Mouse (Mus musculus): ENCODE results near the gene Defb25.

The Defb25 gene

DNA sequence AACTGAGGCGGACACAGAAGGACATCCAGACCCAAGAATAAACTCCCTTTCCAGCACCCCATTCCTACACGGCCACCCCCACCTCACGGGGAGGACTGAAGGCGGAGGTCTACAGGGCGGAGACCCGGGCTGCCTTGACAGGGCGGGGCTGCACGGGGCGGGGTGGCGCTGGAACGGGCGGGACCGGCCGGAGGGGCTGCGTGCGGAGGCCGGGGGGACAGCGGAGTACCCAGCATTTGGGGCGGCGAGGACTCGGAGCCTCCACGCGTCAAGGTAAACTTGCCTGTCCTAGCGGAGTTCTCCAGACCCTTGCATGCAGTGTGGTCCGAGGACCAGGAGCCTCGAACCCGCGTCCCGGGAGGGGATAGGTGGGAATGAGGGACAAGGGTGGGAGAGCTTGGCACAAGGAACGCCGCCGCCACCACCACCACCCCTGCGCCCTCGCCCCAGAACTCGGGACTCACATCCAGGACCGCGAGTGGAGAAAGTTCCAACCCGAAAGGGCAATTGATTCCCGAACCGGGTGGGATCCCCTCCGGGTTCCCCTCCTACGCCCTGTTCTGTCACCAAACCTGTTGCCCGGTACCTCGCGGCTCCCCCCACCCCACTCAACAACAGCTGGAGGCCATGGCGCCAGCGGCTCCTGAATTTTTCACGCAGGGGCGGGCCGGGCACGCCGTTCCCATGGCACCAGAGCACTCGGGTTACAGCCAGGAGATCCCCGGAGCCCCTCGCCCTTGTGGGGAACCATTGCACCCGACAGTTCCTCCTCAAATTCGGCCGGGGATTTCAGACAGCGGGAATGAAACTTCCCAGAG, 4.1 kb upstream of the Defb25 start, which contains the start of gene Rem1:
TSS of gene Rem1 (plus strand) at position 178 of the 818 bp plus-strand sequence.
- peak; percentile 41 to 66 for DNase-seq

DNA sequence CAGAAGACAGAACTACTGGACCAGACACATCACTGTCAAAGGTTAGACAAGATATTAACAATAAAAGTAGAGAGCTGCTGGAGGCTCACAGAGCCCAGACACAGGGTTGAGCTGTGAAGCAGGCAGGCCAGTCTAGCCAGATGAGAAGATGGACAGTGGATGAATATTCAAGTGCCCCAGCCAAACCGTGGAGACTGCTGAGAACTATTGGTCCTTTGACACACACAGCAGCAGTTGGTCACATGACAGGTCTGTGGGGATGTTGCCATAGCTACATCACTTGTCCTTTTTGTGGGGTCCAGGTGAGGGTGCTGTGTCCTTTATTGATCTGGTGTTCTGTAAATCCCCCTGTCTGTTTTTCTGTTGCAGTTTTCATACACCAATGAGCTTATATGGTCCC, 2.4 kb upstream of the Defb25 start:
- DNase-seq = no peak

DNA sequence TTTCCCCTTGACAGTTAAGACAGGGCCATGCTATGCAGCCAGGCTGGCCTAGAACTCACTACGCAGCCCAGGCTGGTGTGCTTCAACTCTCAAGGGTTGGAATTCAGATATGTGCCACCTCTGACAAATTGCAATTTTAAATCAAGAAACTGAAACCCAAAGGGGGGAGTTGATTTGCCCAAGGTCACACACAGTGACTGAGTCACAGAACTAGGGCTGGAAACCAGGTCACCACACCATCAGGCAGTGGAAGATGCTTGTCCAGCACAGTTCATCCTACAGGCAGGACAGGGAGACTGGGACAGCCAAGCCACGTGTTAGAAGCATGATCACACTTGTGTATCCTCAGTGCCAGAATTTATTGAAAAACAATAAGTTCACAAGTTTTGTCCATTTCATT, 1.7 kb upstream of the Defb25 start:
- DNase-seq = no peak

DNA sequence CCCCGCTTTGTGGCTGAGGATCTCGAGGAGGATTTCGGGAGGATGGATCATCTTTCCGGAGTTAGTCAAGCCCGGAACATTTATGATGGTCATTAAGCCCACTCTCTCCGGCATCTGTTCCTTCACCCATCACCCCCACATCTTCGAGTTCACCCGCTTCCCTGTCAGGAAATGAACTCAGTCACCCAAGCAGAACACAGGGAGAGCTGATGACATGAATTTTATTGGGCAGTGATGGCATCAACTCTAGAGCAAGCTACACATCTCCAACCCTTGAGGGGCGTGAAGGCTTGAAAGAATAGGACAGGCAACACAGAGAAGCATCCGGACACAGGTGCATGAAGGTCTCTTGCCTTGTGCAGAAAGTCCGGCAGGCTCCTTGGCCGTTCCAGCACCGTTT, 702 bp downstream of the Defb25 start:
- DNase-seq = no peak

DNA sequence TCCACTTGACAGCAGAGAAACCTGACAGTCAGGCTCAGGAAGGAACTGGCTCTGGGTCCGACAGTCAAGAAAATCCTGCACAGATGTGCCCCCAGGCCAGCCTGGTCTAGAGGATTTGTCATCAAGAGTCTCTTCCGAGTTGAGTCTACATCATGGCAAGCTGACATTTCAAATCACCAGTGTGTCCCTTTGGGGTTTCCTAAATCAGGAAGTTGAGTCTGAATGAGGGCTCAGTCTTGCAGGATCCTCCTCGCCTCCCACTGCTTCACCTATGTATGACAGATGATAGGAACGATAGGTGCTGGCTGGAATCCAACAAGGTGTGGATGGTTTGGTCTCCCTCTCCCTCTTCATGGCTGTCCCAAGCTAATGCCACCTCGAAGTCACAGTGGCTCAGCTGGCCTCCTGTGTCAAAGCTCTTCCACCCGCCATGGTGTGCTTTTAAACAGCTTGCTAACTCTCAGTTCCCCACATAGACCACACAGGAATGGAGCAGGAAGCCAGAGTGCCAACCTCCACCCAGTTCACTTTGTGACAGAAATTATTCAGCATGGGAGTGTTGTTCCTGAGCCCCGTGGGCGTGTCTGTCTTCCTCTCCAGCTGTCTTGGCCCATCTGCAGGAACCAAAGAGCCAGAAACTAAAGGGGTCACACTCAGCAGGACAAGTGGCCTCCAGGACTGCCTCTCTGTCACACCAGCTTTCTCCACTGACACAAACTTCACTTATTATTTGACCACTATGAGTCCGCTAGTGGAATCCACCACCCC, 2.3 kb downstream of the Defb25 start:
- peak in 1 of 2 experiments; percentile 61 for DNase-seq

DNA sequence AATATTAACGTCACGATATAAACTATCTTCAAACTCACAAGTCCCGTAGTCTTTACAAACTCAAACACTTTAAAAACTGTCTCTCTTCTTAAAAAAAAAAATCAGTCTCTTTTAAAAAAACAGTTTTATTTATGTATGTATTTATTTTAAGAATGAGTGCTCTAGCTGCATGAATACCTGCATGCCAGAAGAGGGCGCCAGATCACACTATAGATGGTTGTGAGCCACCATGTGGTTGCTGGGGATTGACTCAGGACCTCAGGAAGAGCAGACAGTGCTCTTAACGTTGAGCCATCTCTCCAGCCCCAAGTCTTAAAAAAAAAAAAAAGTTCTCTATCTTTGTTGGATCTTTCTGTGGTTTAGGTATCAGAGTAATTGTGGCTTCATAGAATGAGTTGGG, 5.5 kb downstream of the Defb25 start:
- peak in 1 of 2 experiments; percentile 37 for DNase-seq

DNA sequence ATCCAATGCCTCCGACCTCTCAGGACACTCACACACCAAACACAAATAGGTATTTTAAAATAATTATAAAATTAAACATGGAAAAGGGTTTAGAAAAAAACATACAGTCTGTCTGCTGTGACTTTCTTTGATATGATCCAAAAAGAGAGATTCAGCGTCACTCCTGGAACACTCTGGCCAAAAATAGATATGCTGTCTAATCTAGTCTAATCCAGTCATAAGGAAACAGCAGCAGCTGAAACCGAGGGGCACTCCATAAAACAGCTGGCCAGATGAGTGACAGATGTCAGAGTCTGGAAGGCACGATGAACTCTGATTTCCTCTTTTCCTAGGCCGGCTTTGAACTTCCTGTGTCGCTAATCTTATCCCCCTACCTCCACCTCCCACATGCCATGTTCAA, 6.4 kb downstream of the Defb25 start:
- no peak for DNase-seq

DNA sequence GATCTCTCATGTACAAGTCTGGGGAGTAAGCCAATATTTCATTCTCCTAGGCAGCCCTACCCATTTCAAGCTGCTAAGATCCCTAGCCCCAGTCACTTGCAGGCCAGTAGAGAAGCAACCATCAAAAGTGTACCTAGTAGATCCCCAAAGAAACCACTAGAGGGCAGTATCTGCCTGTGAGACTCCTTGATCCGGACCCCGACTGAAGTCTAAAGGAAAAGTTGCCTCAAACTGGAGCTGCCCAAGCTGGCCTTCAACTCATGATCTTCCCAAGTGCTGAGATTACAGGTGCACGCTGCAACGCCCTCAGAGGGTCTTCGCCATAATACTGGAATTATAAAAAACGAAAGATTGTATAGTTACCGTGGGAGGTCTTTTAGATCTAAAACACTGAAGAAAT, 7.3 kb downstream of the Defb25 start:
- DNase-seq = peak; percentile 49 to 65

DNA sequence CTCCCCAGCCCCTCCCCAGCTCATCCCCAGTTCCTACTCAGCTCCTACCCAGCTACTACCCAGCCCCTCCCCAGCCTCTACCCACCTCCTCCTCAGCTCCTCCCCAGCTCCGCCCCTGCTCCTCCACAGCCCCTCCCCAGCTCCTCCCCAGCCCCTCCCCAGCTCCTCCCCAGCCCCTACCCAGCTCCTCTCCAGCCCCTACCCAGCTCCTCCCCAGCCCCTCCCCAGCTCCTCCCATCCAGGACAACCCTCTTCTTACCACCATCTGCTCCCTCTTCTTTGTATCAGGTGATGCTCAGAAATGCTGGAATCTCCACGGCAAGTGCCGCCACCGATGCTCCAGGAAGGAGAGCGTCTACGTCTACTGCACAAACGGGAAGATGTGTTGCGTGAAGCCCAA, 10.7 kb downstream of the Defb25 start:
- no peak for DNase-seq

DNA sequence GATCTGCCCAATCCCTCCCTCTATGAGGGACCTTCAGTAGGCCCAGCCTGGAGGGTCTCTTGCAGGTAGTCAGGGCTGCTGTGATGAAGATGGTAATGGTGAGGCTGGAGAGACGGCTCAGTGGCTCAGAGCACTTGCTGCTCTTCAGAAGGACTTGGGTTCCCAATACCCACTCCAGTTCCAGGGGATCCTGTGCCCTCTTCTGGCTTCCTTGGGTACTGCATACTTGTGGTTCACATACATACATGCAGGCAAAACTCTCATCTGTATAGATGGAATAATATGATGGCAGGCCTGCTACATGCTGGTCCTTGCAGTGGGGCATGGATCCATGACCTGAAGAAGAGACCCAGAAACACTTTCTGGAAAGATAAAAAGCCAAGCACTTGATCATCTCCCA, 14.1 kb downstream of the Defb25 start:
- DNase-seq = no peak

DNA sequence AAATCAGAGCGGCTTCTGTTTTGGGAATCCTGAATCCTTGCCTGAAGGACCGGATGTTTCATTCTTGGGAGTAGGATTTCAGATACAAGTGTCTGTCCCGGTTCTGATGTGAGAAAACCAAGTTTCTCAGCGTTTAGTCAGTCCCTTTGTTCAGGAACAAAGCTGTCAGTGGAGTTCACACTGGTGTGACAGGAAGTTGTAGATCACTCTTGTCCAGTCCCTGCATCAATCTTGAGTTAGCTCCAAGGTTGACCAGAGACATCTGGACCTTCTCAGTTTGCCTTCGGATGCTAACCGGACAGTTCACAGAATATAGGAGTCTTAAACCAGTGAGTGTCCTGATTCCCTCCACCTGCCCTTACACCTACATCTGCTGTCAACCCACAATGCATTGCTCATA, 15.1 kb downstream of the Defb25 start:
- no peak for DNase-seq

DNA sequence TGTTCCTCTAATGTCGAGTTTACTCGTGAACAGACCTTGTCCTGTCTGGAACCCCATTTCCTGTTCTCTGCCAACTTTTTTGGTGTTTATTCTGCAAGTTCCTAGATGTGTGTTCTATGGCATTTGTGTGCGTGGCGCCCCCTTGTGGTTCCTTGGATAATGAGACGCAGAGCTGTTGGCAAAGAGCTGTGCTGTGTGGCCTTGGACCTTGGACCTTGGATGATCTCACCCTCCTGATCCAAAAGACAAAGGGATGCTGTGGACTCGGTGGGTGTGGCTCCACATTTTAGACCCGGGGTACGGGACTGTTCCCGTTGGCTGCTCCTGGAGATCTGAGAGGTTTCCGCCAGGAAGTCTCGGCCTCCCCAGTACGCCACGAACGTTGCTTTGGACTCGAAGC, 18.8 kb downstream of the Defb25 start, which contains the start of gene Defb36:
TSS of gene Defb36 (plus strand) at position 271 of the 400 bp plus-strand sequence.
- peak; percentile 74 to 76 for DNase-seq

DNA sequence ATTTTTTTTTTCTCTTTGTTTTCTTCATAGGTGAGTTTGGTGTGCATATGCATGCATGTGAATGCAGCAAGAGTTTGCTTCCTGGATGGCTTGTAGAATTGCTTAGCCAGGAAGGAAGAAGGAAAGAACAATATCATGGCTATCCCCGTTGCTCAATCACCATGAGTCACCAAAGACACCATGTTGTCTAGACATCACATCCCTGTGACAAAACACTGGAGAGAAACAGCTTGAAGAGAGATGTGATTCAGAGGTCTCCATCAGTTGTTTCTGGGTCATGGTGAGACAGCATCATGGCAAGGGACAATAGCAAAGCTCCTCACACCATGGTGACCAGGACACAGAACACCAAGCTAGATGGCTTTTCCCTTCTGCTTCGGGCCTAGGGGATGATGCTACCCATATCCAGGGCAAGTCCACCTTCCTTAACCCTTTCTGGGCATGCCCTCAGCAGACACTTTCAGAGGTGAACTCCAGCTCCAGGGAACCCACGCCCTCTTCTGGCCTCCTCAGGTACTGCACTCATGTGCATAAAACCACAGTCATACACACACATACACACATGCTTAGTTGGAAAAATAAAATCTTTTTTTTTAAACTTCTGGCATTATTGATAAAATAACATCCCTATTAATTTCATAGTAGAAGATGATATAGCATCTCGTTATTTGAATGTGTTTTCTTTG, 21.4 kb downstream of the Defb25 start:
- DNase-seq = no peak

DNA sequence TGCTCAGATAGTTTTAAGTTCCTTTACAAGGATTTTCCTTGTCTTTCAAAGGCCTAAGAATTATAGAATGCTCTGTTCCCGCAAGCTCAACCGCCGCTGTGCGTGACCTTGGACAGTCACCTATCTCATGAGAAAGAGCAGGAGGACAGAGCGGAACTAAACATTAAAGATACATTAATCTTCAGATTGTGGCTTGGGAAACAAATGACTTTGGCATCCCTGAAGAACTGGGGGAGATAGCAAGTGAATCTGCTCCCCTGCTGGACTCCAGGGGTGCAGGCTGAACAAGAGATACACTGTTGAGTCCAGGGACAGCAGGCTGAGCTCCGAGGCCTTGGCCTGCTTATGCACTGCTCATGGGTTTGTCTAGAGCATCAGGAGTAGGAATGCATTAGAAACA, 22.8 kb downstream of the Defb25 start:
- no peak for DNase-seq

DNA sequence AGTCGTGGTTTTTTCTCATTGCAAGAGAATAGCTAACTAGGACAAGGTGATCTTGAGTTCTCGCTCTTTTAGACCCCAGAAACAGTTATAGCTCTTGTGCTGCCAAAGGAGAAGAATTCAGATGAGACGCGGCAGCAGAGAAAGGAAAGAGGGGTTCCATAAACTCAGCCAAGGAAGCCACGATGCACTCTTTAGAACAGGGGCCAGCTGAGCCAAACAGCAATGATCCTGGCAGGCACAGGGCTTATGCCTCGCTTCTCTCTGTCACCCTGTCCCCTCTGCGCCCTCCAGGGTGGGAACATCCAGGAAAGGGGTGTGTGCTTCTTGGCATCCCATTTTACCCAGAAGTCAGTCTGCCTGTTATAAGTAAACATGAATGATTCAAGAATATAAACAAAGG, 23.6 kb downstream of the Defb25 start, which contains the start of gene Defb45:
TSS of gene Defb45 (minus strand) at position 101 of the 400 bp plus-strand sequence.
- no peak for DNase-seq

DNA sequence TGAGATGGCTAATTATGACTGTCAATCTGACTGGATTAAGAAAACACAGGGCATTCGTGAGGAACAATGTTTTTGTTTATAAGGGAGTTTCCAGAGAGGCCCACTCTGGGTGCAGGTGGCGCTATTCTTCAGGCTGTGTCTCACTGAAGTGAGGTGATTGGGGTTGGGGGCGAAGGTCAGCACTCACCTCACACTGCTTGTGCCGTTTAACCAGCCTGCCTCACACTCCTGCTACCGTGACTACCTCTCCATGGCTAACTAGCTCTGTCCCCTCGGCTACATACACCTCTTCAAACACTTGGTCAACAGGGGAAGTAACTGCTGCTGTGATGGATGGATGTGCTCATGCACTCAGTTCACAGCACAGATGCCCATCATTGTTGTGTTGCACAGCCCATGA, 33.8 kb downstream of the Defb25 start:
- peak; percentile 33 to 53 for DNase-seq

DNA sequence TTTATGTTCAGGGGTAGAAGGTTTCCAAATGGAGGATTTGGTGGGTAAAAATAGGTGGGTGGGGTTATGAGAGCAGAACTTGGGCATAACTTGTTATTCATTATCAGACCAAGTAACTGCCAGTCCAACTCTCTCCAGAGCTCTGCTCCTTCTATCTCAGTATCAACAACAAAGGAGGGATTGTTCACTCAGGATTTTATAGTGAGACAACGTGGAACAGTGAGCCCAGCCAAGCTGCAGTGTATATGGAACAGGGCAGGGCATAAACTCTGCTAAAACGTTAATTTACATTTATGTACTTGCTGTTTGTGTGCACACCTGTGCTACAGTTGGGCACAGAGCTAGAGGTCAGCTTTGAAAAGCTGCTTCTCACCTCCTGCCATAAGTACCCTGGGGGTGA, 34.4 kb downstream of the Defb25 start:
- no peak for DNase-seq

DNA sequence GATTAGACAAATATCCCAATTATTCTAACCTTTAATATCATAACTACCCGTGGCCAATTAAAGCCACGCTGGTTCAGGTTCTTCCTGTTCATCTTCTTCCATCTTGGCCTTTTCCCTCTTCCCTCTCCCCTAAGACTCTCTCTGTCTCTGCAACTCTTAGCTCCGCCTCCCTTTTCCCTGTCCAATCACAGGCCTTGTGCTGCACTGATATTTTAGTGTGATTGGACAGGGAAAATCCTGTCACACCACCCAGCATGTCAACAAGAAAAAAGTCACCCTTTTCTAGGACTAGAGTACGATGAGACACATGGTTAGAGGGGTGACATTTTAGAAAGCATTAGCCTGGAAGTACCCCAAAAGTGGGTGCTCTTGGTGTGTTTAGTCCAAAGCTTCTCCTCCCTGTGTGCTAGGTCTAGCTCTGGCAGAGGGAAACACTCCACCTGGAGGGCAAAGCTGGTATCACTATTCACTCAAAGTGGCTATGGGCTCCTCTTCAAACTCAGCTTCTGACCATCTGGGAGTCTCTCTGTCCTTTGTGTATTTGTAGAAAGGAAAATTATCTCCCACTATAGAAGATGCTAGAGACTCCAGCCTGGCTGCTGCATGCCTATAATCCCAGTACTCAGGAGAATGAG, 35.8 kb downstream of the Defb25 start:
- DNase-seq = peak in 1 of 2 experiments; percentile 62

DNA sequence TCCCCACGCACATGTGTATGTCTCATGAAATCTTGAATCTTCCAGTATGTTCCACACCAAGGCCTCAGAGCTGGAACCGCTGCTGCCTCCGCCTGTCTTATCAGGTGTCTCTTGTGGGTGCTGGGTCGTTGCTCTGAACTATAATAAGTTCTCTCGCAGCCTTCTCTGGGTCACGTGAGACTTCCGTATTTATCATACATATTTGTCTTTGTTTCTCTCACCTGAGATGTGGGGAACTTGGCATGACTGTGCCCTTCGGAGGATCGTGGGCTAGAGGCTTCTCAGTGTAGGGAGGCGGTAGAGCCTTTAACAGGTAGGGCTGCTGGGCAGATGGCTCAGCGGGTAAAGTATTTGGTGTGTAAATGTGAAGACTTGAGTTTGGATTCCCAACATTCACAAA, 42.2 kb downstream of the Defb25 start:
- DNase-seq = no peak

DNA sequence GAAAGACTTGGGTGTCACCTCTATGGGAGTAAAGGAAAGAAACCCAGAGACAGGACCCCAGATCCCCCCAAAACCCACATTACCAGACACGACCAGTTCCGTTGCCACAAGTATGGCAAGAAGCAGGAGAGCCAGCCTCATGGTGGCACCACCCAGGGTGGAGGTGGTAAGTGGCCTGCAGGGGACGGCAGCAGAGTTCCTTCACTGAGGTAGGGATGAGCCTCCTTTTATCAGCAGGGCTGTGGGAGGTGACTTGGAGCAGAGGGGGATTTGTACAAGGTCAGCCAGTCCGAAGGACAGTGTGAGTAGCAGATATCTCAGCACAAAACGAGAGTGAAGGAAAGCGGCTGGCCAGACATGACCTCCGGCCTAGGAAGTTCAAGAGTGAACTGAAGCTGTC, 42.7 kb downstream of the Defb25 start, which contains the start of gene Defb19:
TSS of gene Defb19 (minus strand) at position 206 of the 400 bp plus-strand sequence.
- DNase-seq = no peak

DNA sequence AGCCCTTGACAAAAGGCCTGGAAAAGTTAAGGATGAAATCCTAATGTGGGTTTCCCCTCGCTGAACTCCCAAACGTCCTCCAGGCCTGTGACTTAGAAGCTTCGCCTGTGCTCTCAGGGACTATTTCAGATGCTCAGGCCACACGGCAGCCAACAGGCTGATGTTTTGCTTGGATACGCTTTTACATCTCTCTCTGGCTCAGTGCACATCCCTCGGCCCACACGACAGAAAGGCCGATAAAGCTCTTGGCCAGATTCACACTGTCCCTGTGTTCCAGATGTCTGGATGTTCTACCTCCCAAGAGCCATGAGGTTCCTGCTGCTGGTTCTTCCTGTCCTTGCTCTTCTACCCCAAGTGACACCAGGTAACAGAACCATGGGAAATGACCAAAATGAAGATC, 49.4 kb downstream of the Defb25 start:
- DNase-seq = no peak

All from kidney, postnatal 25 days (tissue).